Mouse (Mus musculus) forebrain, embryonic 11.5 days (tissue): Measurements from ENCODE around the gene Efcab2. TPM values are rescaled to one million over a fixed set of nuclear protein-coding genes. Genes with fewer than 3 reads are reported as not detected.

Experiments
- ATAC-seq: fragments of 200-750 bp; cut with Nextera tagmentation; replicated peaks from 2 replicates; pipeline ENCODE4 v1.8.0; 2017; ENCODE audit warnings: moderate TSS enrichment; ENCODE audit not compliant: low FRiP score
- DNase-seq: peaks from one replicate; pipeline ENCODE4 v3.0.0-alpha.2; 2017; ENCODE audit warnings: low spot score
- H3K27ac ChIP-seq: fragments of 300-500 bp; sonication (generic); 2 replicates; pipeline ENCODE4 v1.5.1; 2014; ENCODE audit warnings: low read depth, low read length
- H3K27me3 ChIP-seq: fragments of 300-500 bp; sonication (generic); 2 replicates; pipeline ENCODE4 v1.6.1; 2014; ENCODE audit warnings: mild to moderate bottlenecking, low read length, mixed read lengths; ENCODE audit not compliant: control insufficient read depth, insufficient read depth
- H3K36me3 ChIP-seq: fragments of 300-500 bp; sonication (generic); 2 replicates; pipeline ENCODE4 v1.6.1; 2014; ENCODE audit warnings: mild to moderate bottlenecking, low read length, moderate library complexity, mixed read lengths; ENCODE audit not compliant: control insufficient read depth, insufficient read depth
- H3K4me1 ChIP-seq: fragments of 300-500 bp; sonication (generic); replicated peaks from 2 replicates; pipeline ENCODE4 v1.6.1; 2014; ENCODE audit warnings: low read length, mixed read lengths; ENCODE audit not compliant: control insufficient read depth, insufficient read depth
- H3K4me2 ChIP-seq: fragments of 300-500 bp; sonication (generic); 2 replicates; pipeline ENCODE4 v1.6.1; 2014; ENCODE audit warnings: low read depth, mild to moderate bottlenecking, low read length, moderate library complexity, mixed read lengths; ENCODE audit not compliant: severe bottlenecking
- H3K4me3 ChIP-seq: fragments of 300-500 bp; sonication (generic); 2 replicates; pipeline ENCODE4 v1.5.1; 2014; ENCODE audit warnings: low read depth, low read length
- H3K9ac ChIP-seq: fragments of 300-500 bp; sonication (generic); 2 replicates; pipeline ENCODE4 v1.6.1; 2014; ENCODE audit warnings: low read length
- H3K9me3 ChIP-seq: fragments of 300-500 bp; sonication (generic); 2 replicates; pipeline ENCODE4 v1.6.1; 2016; ENCODE audit warnings: low read length, mixed read lengths; ENCODE audit not compliant: control insufficient read depth
- WGBS: fragments of 180-500 bp; shearing (Covaris S2); extraction: QIAGEN DNeasy Blood & Tissue Kit; methylation state at CpG from one replicate; pipeline ENCODE4 v1.1.7; 2014; 5-methylcytosine and 5-hydroxymethylcytosine counted together
- polyA plus RNA-seq: library from polyadenylated mRNA; unstranded; fragments of >200 nt; fragmentation: Nextera tagmentation; extraction: Ambion mirVana; gene quantifications from 2 replicates; pipeline ENCODE4 v1.2.1, GENCODE M21; 2014

The Efcab2 gene
- 8.3 and 9.5 TPM in 2 replicates for polyA plus RNA-seq

GRCm38 (mm10) chr1:178405951-178406711 is at the start of gene Efcab2:
Gene Efcab2, plus strand, starts transcription at chr1:178406085.
- WGBS, result under 1% methylated on average over 67 of the region's 70 CpGs
- ATAC-seq, result peak; percentile 98

DNA sequence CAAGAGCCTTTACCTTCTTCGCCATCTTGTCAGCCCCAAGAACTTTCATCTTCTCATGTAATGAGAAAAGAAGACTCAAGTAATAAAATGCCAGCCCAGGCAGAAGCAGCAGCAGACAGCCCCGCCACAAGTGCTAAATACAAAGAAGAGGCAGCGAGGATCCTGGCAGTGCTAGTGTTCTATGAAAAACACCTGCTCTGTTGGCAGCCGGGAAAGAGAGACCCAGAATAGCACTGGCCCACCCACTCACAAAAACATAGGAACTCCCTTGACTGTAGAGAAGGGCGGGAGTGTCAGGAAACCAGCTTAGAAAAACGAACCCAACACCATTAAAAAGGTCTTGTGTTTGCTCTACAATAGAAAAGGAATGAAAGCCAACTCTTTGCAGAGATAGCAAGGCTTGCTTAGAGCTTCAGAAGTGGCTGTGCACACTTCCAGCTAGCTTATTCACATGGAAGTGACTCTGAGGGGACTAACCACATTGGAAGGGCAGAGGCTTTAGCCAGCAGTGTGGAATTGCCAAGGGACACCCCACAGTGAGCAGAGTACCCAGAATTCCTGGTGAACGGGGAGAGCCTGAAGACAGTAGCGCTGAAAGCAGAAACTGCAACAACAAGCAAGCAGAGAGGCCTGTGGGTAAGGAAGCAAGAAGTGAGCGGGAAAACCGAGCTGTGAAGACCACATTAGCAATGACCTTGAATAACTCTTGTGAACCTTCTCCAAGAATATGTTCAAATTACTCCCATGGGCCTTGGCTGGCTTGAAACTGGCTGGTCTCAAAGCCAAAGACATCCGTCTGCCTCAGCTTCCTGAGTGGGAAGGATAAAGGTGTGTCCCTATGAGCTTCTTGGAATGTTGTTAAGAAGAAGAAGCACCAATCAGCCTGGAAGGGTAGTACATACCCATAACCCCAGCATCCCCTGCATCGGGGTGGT is 47.8 kb upstream of the Efcab2 start:
- no peak for DNase-seq
- H3K4me1 ChIP-seq, result no peaks in the 10 kb centered on the region

More at GRCm38 (mm10) chr1:178405951-178406711, at the start of gene Efcab2:
- peak; percentile 98 for DNase-seq
- H3K4me3 ChIP-seq, result peak within 1 kb of the TSS; percentile 64
- peak within 1 kb of the TSS; percentile 73 for H3K4me2 ChIP-seq
- peak within 1 kb of the TSS; percentile 98 for H3K9ac ChIP-seq
- no peaks in the 10 kb centered on the region for H3K36me3 ChIP-seq
- no peaks in the 10 kb centered on the region for H3K4me1 ChIP-seq
- H3K27ac ChIP-seq, result peak within 1 kb of the TSS; percentile 100
- H3K27me3 ChIP-seq, result no peaks in the 10 kb centered on the region
- H3K9me3 ChIP-seq, result no peaks in the 10 kb centered on the region

DNA sequence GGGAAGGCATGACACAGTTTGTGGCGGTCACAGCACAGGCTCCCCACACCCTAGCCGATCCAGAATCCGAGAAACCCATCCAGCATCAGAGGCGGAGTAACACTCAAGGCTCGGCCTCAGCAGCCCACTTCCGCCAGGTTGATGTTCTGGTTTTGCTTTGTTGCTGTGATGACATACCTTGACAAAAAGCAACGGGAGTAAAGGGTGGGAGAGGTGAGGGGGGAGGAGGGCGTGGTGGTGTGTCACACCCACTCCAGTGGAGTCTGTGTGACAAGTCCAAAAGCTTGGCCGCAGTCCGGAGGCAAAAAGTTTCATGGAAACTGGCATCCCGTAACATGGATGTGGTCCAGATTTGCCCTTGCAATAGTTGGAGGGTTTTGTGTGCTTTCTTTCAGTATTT is 45.6 kb upstream of the Efcab2 start:
- Histone ChIP-seq H3K4me2 (no peak overlapping the region), H3K27me3 (no peaks in the 10 kb centered on the region), H3K36me3 (no peaks in the 10 kb centered on the region), H3K27ac (no peak overlapping the region), H3K4me1 (no peaks in the 10 kb centered on the region), H3K4me3 (no peak overlapping the region), H3K9me3 (no peaks in the 10 kb centered on the region), H3K9ac (no peak overlapping the region)
- 88% methylated on average over 11 of the region's 11 CpGs for WGBS
- ATAC-seq, result no peak
- DNase-seq, result no peak

More for the DNA sequence above, 47.8 kb upstream of the Efcab2 start:
- Histone ChIP-seq H3K27me3 (no peaks in the 10 kb centered on the region), H3K9ac (no peak overlapping the region), H3K27ac (no peak overlapping the region), H3K4me2 (no peak overlapping the region), H3K4me3 (no peak overlapping the region), H3K9me3 (no peaks in the 10 kb centered on the region), H3K36me3 (no peaks in the 10 kb centered on the region)
- ATAC-seq, result no peak
- WGBS, result 71% methylated on average over 12 of the region's 12 CpGs

- no peak overlapping the region for H3K27ac ChIP-seq
- no peak overlapping the region for H3K4me2 ChIP-seq
- H3K9ac ChIP-seq, result no peak overlapping the region
- no peaks in the 10 kb centered on the region for H3K9me3 ChIP-seq
- WGBS, result 56% methylated on average over 2 of the region's 2 CpGs
- 0 out of 2 replicates have a peak, but pooled peaks have one; percentile 24 for ATAC-seq
- H3K27me3 ChIP-seq, result no peaks in the 10 kb centered on the region
- H3K4me1 ChIP-seq, result no peaks in the 10 kb centered on the region
- DNase-seq, result no peak
- no peak overlapping the region for H3K4me3 ChIP-seq
- no peaks in the 10 kb centered on the region for H3K36me3 ChIP-seq
These were observed 45.2 kb upstream of the Efcab2 start for GRCm38 (mm10) chr1:178360702-178361101.

GRCm38 (mm10) chr1:178365171-178365570 is 40.7 kb upstream of the Efcab2 start:
- H3K9ac ChIP-seq, result no peak overlapping the region
- WGBS, result 88% methylated on average over 6 of the region's 6 CpGs
- no peak overlapping the region for H3K27ac ChIP-seq
- ATAC-seq (no peak), DNase-seq (no peak)
- no peaks in the 10 kb centered on the region for H3K36me3 ChIP-seq
- no peak overlapping the region for H3K4me2 ChIP-seq
- no peak overlapping the region for H3K4me3 ChIP-seq
- H3K27me3 ChIP-seq, result no peaks in the 10 kb centered on the region
- H3K9me3 ChIP-seq, result no peaks in the 10 kb centered on the region
- peaks cover 3% of the 10 kb centered on the region; the same call in 1 of the 2 replicates for H3K4me1 ChIP-seq

GRCm38 (mm10) chr1:178368121-178368520 is 37.8 kb upstream of the Efcab2 start:
- H3K27ac ChIP-seq, result no peak overlapping the region
- H3K9ac ChIP-seq, result no peak overlapping the region
- 76% methylated on average over 6 of the region's 6 CpGs for WGBS
- H3K9me3 ChIP-seq, result no peaks in the 10 kb centered on the region
- H3K4me2 ChIP-seq, result no peak overlapping the region; the same call in 1 of the 2 replicates
- no peak for DNase-seq
- no peak for ATAC-seq
- peaks cover 3% of the 10 kb centered on the region; the same call in 1 of the 2 replicates for H3K4me1 ChIP-seq
- no peak overlapping the region for H3K4me3 ChIP-seq
- no peaks in the 10 kb centered on the region for H3K36me3 ChIP-seq
- no peaks in the 10 kb centered on the region for H3K27me3 ChIP-seq

- Histone ChIP-seq H3K9ac (peak overlapping the region; percentile 55), H3K36me3 (no peaks in the 10 kb centered on the region), H3K9me3 (no peaks in the 10 kb centered on the region), H3K4me1 (peaks cover 3% of the 10 kb centered on the region; the same call in 1 of the 2 replicates), H3K4me2 (peak overlapping the region; percentile 65), H3K27ac (no peak overlapping the region), H3K4me3 (peak overlapping the region; percentile 38), H3K27me3 (no peaks in the 10 kb centered on the region)
- peak; percentile 96 for ATAC-seq
- peak; percentile 92 for DNase-seq
- 3% methylated on average over 36 of the region's 36 CpGs for WGBS
These were observed 37.2 kb upstream of the Efcab2 start for GRCm38 (mm10) chr1:178368548-178369271.

- Histone ChIP-seq H3K4me3 (peak overlapping the region; percentile 38), H3K9me3 (no peaks in the 10 kb centered on the region), H3K4me2 (peak overlapping the region; percentile 65), H3K27ac (no peak overlapping the region), H3K27me3 (no peaks in the 10 kb centered on the region), H3K9ac (peak overlapping the region; percentile 55), H3K36me3 (no peaks in the 10 kb centered on the region), H3K4me1 (peaks cover 3% of the 10 kb centered on the region; the same call in 1 of the 2 replicates)
- WGBS, result 2% methylated on average over 11 of the region's 11 CpGs
- ATAC-seq (peak; percentile 77), DNase-seq (peak; percentile 53)
These were observed 36.6 kb upstream of the Efcab2 start for GRCm38 (mm10) chr1:178369272-178369651.
